Mouse (Mus musculus): ENCODE measurements at regions not wholly inside any gene's neighbourhood (a gene's known extent, or its start where the extent isn't known, plus 50 kb on each side); places are given as distances from the start of the nearest gene placed in this dataset.

DNA sequence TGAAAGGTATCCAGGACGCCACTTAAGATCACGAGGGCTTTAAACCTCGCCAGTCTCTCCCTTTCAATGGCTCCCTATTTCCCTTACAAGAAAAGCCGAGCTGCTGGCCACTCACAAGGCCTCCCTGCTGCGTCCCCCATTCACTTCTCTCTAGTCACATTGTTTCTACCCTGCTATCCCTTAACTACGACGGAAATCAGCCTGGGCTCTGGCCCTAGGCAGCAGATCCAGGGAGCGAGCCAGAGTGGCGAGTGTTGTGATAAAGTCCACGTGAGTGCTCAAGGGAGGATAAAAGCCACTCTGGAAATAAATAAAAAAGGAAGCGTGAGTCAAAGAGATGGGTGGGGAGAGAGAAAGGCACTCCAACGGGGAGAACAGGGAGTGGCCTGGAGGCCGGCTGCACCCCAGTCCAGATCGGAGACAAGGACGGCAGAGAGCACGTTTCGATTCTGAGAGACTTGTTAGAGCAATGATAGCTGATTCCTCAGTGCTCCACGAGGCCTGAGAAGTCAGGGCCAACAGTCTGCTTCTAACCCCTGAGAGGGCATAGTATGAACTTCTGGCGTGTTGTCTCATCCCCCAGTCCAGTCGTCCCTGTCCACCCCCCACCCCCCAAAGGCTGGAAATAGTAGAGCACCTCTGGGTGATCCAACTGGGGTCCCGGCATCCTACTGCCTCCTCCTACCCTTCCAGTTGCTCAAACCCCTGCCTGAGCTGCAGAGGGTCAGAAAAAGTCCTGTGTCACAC lies 84.8 kb upstream of the Calm2 start:
- DNase-seq, result peak in 1 of 2 experiments; percentile 24

- DNase-seq, result no peak
Measured at GRCm38 (mm10) chr17:87532158-87532545, 85.4 kb upstream of the Calm2 start.

GRCm38 (mm10) chr17:87532762-87533161 lies 86.0 kb upstream of the Calm2 start:
- DNase-seq, result no peak

- no peak for DNase-seq
Measured at GRCm38 (mm10) chr17:87549568-87549967, 86.2 kb upstream of the Epcam start.

GRCm38 (mm10) chr17:87550518-87551164 lies 85.1 kb upstream of the Epcam start:
- no peak for DNase-seq

GRCm38 (mm10) chr17:87554561-87554960 lies 81.2 kb upstream of the Epcam start:
- no peak for DNase-seq

DNA sequence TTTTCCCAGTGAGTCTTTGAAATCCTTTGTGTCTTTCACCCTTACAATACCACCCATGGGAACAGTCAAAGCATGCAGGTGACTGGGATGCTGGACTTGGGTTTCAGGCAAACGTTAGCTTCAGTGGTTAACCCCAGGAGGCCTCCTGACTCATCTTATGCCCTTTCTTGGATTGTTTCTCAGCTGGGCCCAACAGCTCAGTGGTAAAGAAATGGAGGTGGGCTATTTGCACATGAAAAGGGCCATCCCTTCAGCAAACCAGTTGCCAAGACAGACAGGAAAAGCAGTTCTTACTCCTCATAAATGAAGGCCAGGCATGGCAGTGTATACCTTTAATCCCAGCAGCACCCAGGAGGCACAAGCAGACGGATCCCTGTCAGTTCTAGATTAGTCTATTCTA lies 77.4 kb upstream of the Epcam start:
- no peak for DNase-seq

DNA sequence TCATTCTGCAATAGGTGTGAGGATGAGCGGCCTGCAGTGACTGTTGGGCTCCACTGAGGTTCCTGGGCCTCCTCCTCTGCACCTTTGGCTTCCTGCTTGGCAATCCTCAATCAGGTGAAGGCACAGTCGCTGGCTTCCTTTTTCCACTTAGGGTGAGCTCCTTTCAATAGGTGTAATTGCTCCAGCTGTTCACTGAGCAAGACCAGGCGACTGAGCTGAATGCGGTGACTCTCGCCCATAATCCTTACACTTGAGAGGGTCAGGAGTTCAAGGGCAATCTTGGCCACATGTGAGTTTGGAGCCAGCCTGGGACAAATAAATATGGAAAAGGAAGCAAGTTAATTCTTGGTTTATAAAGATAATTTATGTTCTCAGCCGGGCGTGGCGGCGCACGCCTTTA lies 76.1 kb upstream of the Epcam start:
- no peak for DNase-seq

- no peak for DNase-seq
Measured at GRCm38 (mm10) chr17:87560923-87561322, 74.9 kb upstream of the Epcam start.

DNA sequence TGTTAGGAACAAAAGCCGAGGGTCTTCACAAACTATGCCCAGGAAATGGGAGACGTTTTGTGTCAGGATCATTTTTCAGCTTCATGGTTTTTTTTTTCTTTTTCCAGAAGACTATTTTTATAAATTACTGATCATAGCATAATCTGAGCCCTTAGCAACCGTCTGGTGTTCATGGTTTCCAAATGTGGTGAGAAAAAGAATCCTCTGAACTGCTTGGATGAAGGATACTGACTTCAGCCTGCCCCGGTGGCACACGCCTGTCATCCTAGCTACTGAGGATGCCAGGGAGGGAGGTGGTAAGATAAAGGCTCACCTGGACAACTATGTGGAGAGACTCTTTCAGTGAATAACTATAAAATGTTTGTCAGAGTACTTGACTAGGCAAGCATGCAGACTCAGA lies 72.4 kb upstream of the Epcam start:
- DNase-seq, result no peak

GRCm38 (mm10) chr17:87565631-87566030 lies 70.1 kb upstream of the Epcam start:
- no peak for DNase-seq

DNA sequence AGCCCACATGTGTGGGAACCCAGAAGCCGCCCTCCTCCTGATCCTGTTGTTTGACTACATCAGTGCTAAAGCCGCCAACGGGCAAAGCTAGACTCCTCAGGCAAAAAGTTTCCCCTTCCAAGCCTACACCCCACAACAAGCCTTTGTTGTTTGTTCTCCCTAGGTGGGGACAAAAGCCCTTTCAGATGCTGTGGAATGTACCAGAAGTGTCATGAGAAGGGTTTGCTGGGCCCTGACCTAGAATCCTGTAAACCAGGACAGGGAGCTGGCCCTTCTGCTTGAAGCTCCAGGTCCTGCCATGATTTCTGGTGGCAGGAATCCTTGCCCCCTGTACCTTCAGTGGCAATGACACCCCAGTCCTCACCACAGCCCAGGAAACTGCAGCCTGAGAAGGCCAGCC lies 69.5 kb upstream of the Epcam start:
- no peak for DNase-seq

DNA sequence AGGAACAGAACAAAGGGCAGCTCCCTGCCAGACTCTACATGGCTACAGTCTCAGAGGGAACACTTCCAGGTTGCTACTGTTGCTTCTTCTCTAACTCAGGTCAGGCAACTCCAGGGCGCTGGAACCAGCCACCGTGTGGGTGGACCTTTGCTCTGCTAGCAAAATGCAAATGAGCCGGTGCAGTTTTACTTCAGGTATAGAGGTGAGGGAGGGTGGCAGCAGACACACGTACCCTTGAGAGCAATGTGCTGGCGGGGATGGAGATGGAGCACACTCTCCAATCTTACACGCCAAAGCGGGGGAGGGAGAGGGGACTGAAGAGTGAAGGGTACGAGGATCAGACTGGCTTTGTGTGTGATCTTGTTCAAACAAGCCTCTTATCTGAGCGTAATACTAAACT lies 68.8 kb upstream of the Epcam start:
- DNase-seq, result peak; percentile 55 to 59

- no peak for DNase-seq
Measured at GRCm38 (mm10) chr17:87567475-87567874, 68.3 kb upstream of the Epcam start.

DNA sequence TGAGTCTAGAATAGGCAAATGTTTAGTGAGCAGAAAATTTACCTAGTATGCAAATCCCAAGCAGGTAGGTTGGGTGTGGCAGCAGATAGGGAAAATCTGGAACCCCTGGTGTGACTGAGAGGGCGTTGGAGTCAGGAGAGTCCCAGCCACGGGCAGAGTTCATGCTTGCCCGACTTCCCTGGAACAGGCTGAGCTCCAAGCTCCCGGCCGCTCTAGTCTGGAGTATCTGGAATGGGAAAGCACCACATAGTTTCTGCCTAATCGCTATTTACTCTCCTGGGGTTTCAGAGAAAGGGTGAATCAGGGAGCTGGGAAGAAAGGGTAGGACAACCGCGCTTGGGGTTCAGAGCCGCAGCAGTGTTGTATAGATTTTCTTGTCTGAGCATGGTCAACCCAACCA lies 65.8 kb upstream of the Epcam start:
- peak in 1 of 2 experiments; percentile 10 for DNase-seq

GRCm38 (mm10) chr17:87570676-87571344 lies 65.0 kb upstream of the Epcam start:
- DNase-seq, result no peak

DNA sequence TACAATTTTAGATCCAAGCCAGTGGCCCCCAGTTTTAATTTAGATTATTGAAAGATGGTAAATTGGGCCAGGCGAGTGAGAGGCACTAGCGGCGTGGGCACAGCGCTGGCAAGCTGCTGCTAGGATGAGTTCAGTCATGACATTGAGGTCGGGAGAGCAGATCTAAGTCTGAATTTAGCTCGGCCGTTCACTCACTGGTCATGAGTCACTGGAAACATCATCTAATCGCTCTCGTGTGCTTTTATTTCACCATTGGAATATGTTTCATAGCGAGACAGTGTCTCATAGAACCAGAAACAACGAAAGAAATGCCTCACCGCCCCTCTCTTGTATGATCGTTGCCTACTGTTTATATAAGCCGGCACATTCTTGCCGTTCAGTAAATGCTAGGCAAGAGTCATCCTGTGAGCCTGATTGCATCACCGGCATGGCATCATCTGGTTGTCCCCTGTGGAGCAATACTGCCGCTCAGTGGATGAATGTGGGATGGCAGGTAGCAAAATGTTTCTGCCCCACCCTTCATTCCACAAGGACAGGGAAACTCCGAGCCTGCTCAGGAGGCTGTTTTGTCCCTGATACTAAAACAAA lies 64.3 kb upstream of the Epcam start:
- peak; percentile 84 to 95 for DNase-seq

- no peak for DNase-seq
Measured at GRCm38 (mm10) chr17:87583575-87583974, 52.2 kb upstream of the Epcam start.

DNA sequence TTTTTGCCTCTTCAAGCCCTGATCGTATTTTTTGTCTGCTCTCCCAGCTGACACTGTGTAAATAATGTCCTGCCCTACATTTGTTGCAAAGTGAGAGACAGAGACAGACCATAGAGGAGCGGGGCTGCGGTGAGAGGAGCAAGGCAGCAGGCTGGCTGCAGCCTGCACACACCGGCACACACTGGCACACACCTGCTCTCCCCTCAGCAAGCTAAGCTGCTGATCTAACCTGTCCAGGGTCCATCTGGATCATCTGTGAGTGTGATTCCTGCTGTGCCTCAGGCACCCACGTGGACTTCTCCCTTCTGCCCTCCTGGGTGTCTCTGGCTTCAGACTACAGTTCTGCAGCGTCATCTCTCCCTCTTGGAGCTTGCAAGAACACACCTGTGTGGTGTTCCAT lies 50.4 kb upstream of the Epcam start:
- DNase-seq, result no peak

All from kidney, adult 8-10 months (tissue).